Mouse (Mus musculus) liver, embryonic 13.5 days (tissue): ENCODE results near the gene Raver1. TPM values are rescaled to one million over a fixed set of nuclear protein-coding genes. Genes with fewer than 3 reads are reported as not detected.
A peak's percentile ranks its signal among the peaks of the same experiment; 100 is the strongest.

Experiments
- ATAC-seq: fragments of 200-750 bp; cut with Nextera tagmentation; 2 replicates; pipeline ENCODE4 v1.8.0; 2017; ENCODE audit warnings: low read depth, mild to moderate bottlenecking, moderate number of reproducible peaks, moderate library complexity
- DNase-seq: peaks from one replicate; pipeline ENCODE4 v3.0.0; 2022
- H3K27ac ChIP-seq: fragments of 300-500 bp; sonication (generic); 2 replicates; pipeline ENCODE4 v1.5.1; 2015; ENCODE audit warnings: moderate library complexity, mild to moderate bottlenecking, inconsistent platforms
- H3K27me3 ChIP-seq: fragments of 300-500 bp; sonication (generic); 2 replicates; pipeline ENCODE4 v1.6.1; 2015; ENCODE audit warnings: mild to moderate bottlenecking, inconsistent platforms
- H3K36me3 ChIP-seq: fragments of 300-500 bp; sonication (generic); 2 replicates; pipeline ENCODE4 v1.6.1; 2015; ENCODE audit warnings: mild to moderate bottlenecking, inconsistent platforms
- H3K4me1 ChIP-seq: fragments of 300-500 bp; sonication (generic); replicated peaks from 2 replicates; pipeline ENCODE4 v1.6.1; 2015; ENCODE audit warnings: inconsistent platforms
- H3K4me2 ChIP-seq: fragments of 300-500 bp; sonication (generic); 2 replicates; pipeline ENCODE4 v1.6.1; 2015; ENCODE audit warnings: inconsistent platforms, mild to moderate bottlenecking, moderate library complexity
- H3K4me3 ChIP-seq: fragments of 300-500 bp; sonication (generic); replicated peaks from 2 replicates; pipeline ENCODE4 v1.5.1; 2015; ENCODE audit warnings: mild to moderate bottlenecking, inconsistent platforms
- H3K9ac ChIP-seq: fragments of 300-500 bp; sonication (generic); 2 replicates; pipeline ENCODE4 v1.6.1; 2015; ENCODE audit warnings: mild to moderate bottlenecking, inconsistent platforms
- H3K9me3 ChIP-seq: fragments of 300-500 bp; sonication (generic); replicated peaks from 2 replicates; pipeline ENCODE4 v1.6.1; 2016; ENCODE audit warnings: inconsistent platforms
- WGBS: fragments of 180-500 bp; shearing (Covaris S2); methylation state at CpG from one replicate; pipeline ENCODE4 v1.1.7; 2015; ENCODE audit not compliant: insufficient replicate concordance; 5-methylcytosine and 5-hydroxymethylcytosine counted together
- polyA plus RNA-seq: library from polyadenylated mRNA; unstranded; fragments of >200 nt; fragmentation: Nextera tagmentation; extraction: Ambion mirVana; gene quantifications from 2 replicates; pipeline ENCODE4 v1.2.1, GENCODE M21; 2015

Gene Raver1
- polyA plus RNA-seq = 18.4 and 27.0 TPM in 2 replicates

DNA sequence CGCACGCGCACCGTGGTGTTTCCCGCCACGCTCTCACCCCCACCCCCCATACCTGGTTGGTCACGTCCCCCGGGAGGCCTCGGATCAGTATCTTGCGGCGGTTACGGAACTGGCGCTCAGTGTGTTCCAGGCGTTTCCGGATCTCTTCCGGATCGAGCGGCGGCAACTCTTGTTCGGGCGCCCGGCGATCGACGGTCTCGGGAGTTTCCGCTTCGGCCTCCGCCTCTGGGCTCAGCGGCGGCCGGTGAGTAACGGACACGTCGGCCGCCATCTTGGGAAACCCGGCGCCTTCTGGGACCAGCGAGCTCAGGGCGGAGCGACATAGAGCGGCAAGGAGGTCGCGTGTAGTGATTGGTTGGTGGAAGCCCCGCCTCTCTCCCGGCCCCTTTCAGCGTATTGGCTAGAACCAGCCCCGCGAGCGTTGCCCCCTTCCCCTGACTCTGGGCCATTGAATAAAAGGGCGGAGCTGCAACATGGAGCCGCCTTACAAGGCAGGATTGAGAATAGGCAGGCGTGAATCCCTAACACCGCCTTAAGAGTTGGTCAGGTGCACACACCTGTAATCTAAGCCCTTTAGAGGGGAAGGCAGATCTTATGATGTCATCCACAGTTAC lies at the start of gene Raver1, which contains the start of gene Gm38431:
Gene Raver1, minus strand, starts transcription at position 302 of the 614 bp plus-strand sequence.
Gene Gm38431, minus strand, starts transcription at position 291 of the 614 bp plus-strand sequence.
- H3K36me3 ChIP-seq = peaks cover 45% of the 10 kb centered on the region
- H3K27me3 ChIP-seq = no peaks in the 10 kb centered on the region
- H3K4me1 ChIP-seq = peaks cover 49% of the 10 kb centered on the region
- peak within 1 kb of the TSS; percentile 80 for H3K9ac ChIP-seq
- no peaks in the 10 kb centered on the region for H3K9me3 ChIP-seq
- WGBS = under 1% methylated on average over 54 of the region's 54 CpGs
- peak within 1 kb of the TSS; percentile 74 for H3K4me3 ChIP-seq
- H3K27ac ChIP-seq = peak within 1 kb of the TSS; percentile 87
- ATAC-seq (peak; percentile 99), DNase-seq (peak; percentile 98)
- peak within 1 kb of the TSS; percentile 92 for H3K4me2 ChIP-seq

GRCm38 (mm10) chr9:21138386-21138785 lies 46.6 kb upstream of the Raver1 start:
- Histone ChIP-seq H3K9me3 (no peaks in the 10 kb centered on the region), H3K36me3 (peaks cover 59% of the 10 kb centered on the region), H3K4me3 (no peak overlapping the region), H3K27ac (peak overlapping the region; percentile 29), H3K9ac (no peak overlapping the region), H3K4me2 (no peak overlapping the region), H3K4me1 (peaks cover 23% of the 10 kb centered on the region), H3K27me3 (no peaks in the 10 kb centered on the region)
- WGBS = 64% methylated on average over 4 of the region's 4 CpGs
- DNase-seq (no peak), ATAC-seq (no peak)

GRCm38 (mm10) chr9:21137229-21137628 lies 45.4 kb upstream of the Raver1 start:
- ATAC-seq = peak; percentile 21
- H3K27me3 ChIP-seq = no peaks in the 10 kb centered on the region
- H3K4me3 ChIP-seq = no peak overlapping the region
- peaks cover 28% of the 10 kb centered on the region for H3K4me1 ChIP-seq
- no peak overlapping the region for H3K4me2 ChIP-seq
- DNase-seq = peak; percentile 40
- H3K9ac ChIP-seq = no peak overlapping the region
- no peaks in the 10 kb centered on the region for H3K9me3 ChIP-seq
- H3K27ac ChIP-seq = peak overlapping the region; percentile 29; the same call in 1 of the 2 replicates
- peaks cover 47% of the 10 kb centered on the region for H3K36me3 ChIP-seq
- 42% methylated on average over 3 of the region's 3 CpGs for WGBS

DNA sequence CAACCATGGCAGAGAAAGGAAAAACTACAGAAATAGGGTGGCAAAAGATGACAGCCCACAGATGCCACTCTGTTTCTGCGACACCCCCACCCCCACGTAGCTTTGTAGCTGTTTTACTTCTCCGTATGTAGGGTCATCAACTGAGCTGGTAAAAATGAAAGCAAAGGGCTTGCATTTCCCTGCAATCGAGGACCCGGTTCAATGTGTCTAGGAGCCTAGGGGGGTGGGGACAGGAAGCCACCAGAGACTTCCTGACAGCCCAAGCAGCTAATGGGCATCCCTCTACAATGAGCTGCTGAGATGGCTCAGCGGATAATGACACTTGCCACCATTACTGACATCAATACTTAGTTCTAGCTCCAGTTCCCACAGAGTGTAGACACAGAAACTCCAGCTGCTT lies 44.6 kb upstream of the Raver1 start:
- H3K4me1 ChIP-seq = peaks cover 34% of the 10 kb centered on the region
- H3K27me3 ChIP-seq = no peaks in the 10 kb centered on the region
- peaks cover 39% of the 10 kb centered on the region for H3K36me3 ChIP-seq
- ATAC-seq (no peak), DNase-seq (no peak)
- H3K4me2 ChIP-seq = no peak overlapping the region
- no peaks in the 10 kb centered on the region for H3K9me3 ChIP-seq
- 38% methylated on average over 6 of the region's 6 CpGs for WGBS
- no peak overlapping the region for H3K4me3 ChIP-seq
- peak overlapping the region; percentile 31; the same call in 1 of the 2 replicates for H3K27ac ChIP-seq
- H3K9ac ChIP-seq = 0 out of 2 replicates have a peak overlapping the region, but pooled peaks have one; percentile 10

DNA sequence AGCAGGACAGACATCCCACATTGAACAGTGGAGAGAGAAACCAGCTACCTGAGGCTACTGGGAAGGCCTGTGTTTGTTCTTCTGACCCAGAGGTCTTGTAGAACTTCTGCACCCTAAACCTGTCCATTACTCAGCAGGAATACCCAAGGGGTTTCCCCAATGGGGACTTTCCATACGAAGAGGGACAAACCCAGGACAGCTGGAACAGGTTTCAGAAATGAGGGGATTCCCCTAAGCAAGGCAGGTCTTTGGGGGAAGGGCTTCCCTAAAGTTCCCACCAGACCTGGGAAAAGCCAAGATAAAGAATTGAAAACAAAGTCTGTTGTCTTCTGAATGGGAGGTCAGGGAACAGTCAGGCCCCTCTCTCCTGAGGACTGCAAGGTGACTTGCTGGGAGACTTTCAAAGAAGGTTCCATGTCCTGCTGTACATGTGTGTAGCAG lies 44.2 kb upstream of the Raver1 start:
- peaks cover 38% of the 10 kb centered on the region for H3K4me1 ChIP-seq
- ATAC-seq (no peak), DNase-seq (no peak)
- H3K4me3 ChIP-seq = no peak overlapping the region
- peaks cover 35% of the 10 kb centered on the region for H3K36me3 ChIP-seq
- H3K9ac ChIP-seq = 0 out of 2 replicates have a peak overlapping the region, but pooled peaks have one; percentile 10
- H3K27me3 ChIP-seq = no peaks in the 10 kb centered on the region
- H3K27ac ChIP-seq = peak overlapping the region; percentile 31; the same call in 1 of the 2 replicates
- no peak overlapping the region for H3K4me2 ChIP-seq
- H3K9me3 ChIP-seq = no peaks in the 10 kb centered on the region
- WGBS = 48% methylated on average over 1 of the region's 1 CpGs

DNA sequence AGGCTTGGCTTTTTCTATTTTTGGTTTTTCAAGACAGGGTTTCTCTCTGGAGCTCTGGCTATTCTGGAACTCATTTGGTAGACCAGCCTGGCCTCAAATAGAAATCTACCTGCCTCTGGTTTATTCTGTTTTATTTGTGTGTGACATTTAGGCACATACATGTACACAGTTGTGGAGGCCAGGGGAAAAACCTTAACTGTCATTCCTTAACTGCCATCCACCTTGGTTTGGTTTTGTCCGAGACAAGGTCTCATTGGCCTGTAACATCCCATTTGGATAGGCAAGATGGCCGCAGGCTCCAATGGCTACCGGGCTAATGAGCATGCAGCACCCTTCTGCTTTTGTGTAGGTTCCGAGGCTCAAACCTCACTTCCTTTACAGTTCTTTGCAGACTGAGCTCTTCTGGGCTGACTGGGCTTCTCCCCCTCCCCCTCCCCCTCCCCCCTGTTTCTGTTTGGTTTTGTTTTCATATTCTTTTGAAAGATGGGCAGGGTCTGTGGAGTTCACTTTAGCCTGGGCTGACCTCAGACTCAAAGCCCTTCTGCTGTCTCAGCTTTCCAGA lies 43.6 kb upstream of the Raver1 start:
- H3K4me1 ChIP-seq = peaks cover 43% of the 10 kb centered on the region
- no peak overlapping the region for H3K27ac ChIP-seq
- H3K9me3 ChIP-seq = no peaks in the 10 kb centered on the region
- ATAC-seq (no peak), DNase-seq (no peak)
- no peak overlapping the region for H3K4me2 ChIP-seq
- peaks cover 29% of the 10 kb centered on the region for H3K36me3 ChIP-seq
- H3K4me3 ChIP-seq = no peak overlapping the region
- WGBS = 58% methylated on average over 4 of the region's 4 CpGs
- no peaks in the 10 kb centered on the region for H3K27me3 ChIP-seq
- no peak overlapping the region for H3K9ac ChIP-seq

DNA sequence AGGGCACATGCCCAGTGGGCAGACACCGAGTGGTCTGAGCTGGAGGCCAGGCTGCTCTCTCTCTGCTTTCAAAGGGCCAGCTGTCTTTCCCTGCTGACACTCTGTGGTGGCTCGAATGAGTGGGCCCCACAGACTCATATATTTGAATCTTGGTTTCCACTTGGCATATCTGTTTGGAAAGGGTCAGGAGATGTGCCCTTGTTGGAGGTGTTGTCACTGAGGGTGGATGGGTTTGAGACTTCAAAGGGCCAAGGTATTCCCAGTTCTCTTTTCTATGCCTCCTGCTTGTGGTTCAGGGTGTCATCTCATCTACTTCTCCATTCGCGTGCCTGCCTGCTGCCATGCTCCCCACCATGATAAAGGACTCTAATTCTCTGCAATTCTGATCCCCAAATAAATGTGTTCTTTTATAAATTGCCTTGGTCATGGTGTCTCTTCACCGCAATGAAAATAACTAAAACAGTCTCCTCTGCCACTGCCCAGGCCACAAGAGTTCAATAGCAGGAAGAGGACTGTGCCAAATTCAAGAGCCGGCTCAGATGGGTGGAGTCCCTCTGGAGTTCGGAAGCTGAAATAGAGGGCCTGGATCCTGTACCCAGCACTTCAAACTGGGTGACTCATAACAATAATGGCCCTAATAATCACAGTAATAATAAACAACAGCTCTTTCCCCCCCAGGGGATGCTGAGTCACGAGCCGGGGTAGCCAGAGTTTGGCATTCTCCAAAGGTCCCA lies 43.0 kb upstream of the Raver1 start:
- Histone ChIP-seq H3K27me3 (no peaks in the 10 kb centered on the region), H3K4me1 (peaks cover 47% of the 10 kb centered on the region), H3K27ac (no peak overlapping the region), H3K9me3 (no peaks in the 10 kb centered on the region), H3K36me3 (peaks cover 23% of the 10 kb centered on the region), H3K9ac (no peak overlapping the region), H3K4me2 (no peak overlapping the region), H3K4me3 (no peak overlapping the region)
- 58% methylated on average over 9 of the region's 9 CpGs for WGBS
- DNase-seq = no peak
- no peak for ATAC-seq

- DNase-seq (no peak), ATAC-seq (no peak)
- Histone ChIP-seq H3K27me3 (no peaks in the 10 kb centered on the region), H3K27ac (no peak overlapping the region), H3K9ac (no peak overlapping the region), H3K4me2 (no peak overlapping the region), H3K36me3 (peaks cover 7% of the 10 kb centered on the region), H3K4me3 (no peak overlapping the region), H3K4me1 (peaks cover 47% of the 10 kb centered on the region), H3K9me3 (no peaks in the 10 kb centered on the region)
- 33% methylated on average over 9 of the region's 9 CpGs for WGBS
These were observed 41.4 kb upstream of the Raver1 start for GRCm38 (mm10) chr9:21133064-21133707.

GRCm38 (mm10) chr9:21132102-21132775 lies 40.4 kb upstream of the Raver1 start:
- ATAC-seq = no peak
- Histone ChIP-seq H3K36me3 (0 out of 2 replicates have a peak, but pooled peaks cover 6% of the 10 kb centered on the region), H3K4me1 (peaks cover 47% of the 10 kb centered on the region), H3K9me3 (no peaks in the 10 kb centered on the region), H3K4me2 (peak overlapping the region; percentile 79), H3K27ac (no peak overlapping the region), H3K4me3 (peak overlapping the region; percentile 68; the same call in 1 of the 2 replicates), H3K27me3 (no peaks in the 10 kb centered on the region), H3K9ac (no peak overlapping the region)
- 59% methylated on average over 12 of the region's 12 CpGs for WGBS
- DNase-seq = no peak

- Histone ChIP-seq H3K4me1 (peaks cover 42% of the 10 kb centered on the region), H3K4me2 (peak within 1 kb of the TSS; percentile 79)
- peak; percentile 93 for ATAC-seq
These were observed 39.5 kb upstream of the Raver1 start, which contains the start of gene Tyk2 for GRCm38 (mm10) chr9:21131059-21131956. TSS of gene Tyk2 (minus strand) at chr9:21131243.

More at GRCm38 (mm10) chr9:21131059-21131956, 39.5 kb upstream of the Raver1 start, which contains the start of gene Tyk2:
- 6% methylated on average over 37 of the region's 37 CpGs for WGBS
- peak; percentile 84 for DNase-seq
- peak within 1 kb of the TSS; percentile 68 for H3K4me3 ChIP-seq
- H3K9ac ChIP-seq = peak within 1 kb of the TSS; percentile 71
- no peaks in the 10 kb centered on the region for H3K27me3 ChIP-seq
- H3K36me3 ChIP-seq = peaks cover 14% of the 10 kb centered on the region; the same call in 1 of the 2 replicates
- H3K27ac ChIP-seq = peak within 1 kb of the TSS; percentile 59
- H3K9me3 ChIP-seq = no peaks in the 10 kb centered on the region
